Mouse (Mus musculus) ES-Bruce4 (cell line): ENCODE results near the gene Pilra.
"Not testable (repeated sequence)": the region's sequence is repeated elsewhere in the genome, so short reads cannot be mapped to it uniquely, and the experiment has no call there.

Experiments
- CTCF ChIP-seq: IDR thresholded peaks from one replicate; pipeline ENCODE4 v1.8.1; 2011; ENCODE audit warnings: low read depth, low read length
- POLR2A ChIP-seq: IDR thresholded peaks from one replicate; pipeline ENCODE4 v1.8.1; 2011; ENCODE audit warnings: low read length; ENCODE audit not compliant: insufficient read depth

GRCm38 (mm10) chr5:137871644-137872380 lies 35.7 kb upstream of the Pilra start, which contains the start of gene Pilrb2:
- not testable (repeated sequence) for TF ChIP-seq CTCF, POLR2A
